Mouse (Mus musculus) inflammation-experienced regulatory T-cells, adult 16 weeks (primary cell): ENCODE data around the gene Olfr95. TPM values are rescaled to one million over a fixed set of nuclear protein-coding genes. Genes with fewer than 3 reads are reported as not detected.

Source experiments
- polyA plus RNA-seq: library from polyadenylated mRNA; unstranded; fragments of 100-300 nt; shearing (Covaris generic); gene quantifications from one replicate; pipeline ENCODE4 v1.2.1, GENCODE M21; 2017

Gene Olfr95
- not detected for polyA plus RNA-seq

GRCm38 (mm10) chr17:37213018-37213417, at the start of gene Olfr95:
Olfr95 (minus strand) TSS chr17:37213118.

GRCm38 (mm10) chr17:37237230-37237629, 24.3 kb upstream of the Olfr95 start, which contains the start of gene Olfr97:
Olfr97 (minus strand) TSS chr17:37237330.

GRCm38 (mm10) chr17:37219846-37220245, 6.9 kb upstream of the Olfr95 start, which contains the start of gene Olfr96:
Olfr96 (plus strand) TSS chr17:37220146.

DNA sequence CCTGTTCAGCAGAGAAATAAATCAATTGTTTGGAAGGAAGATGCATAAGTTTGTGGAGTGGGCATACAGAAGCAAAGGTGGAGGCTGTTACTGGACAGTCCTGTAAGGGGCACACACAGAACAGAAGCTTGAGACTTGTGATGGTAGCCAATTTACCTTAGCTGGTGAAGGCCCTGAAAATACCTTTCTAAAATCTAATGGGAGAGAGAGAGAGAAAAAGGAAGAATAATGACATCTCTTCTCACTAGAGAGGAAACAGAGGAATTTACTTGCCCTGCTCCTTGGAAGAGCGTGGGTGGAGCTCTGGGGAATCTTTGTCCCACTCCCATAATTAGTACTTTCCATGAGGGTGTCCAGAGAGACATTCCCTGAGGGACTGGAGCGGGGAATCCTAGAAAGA, 12.0 kb downstream of the Olfr95 start, which contains the start of gene Olfr94:
Olfr94 (minus strand) TSS at position 101 of the 400 bp plus-strand sequence.

GRCm38 (mm10) chr17:37193656-37194055, 19.3 kb downstream of the Olfr95 start, which contains the start of gene Ubd:
Ubd (plus strand) TSS chr17:37193892.

GRCm38 (mm10) chr17:37161394-37161793, 51.5 kb downstream of the Olfr95 start, which contains the start of gene Olfr93:
Olfr93 (minus strand) TSS chr17:37161494.

Other genes starting within 250 kb of the Olfr95 start
- not detected for gene 2410137M14Rik, start 231.9 kb downstream of the Olfr95 start, polyA plus RNA-seq
- 0.54 TPM for gene H2-M5, start 223.6 kb downstream of the Olfr95 start, polyA plus RNA-seq
- not detected for gene Zfp57, start 212.0 kb downstream of the Olfr95 start, polyA plus RNA-seq
- not detected for gene Mog, start 189.7 kb downstream of the Olfr95 start, polyA plus RNA-seq
- 10.6 TPM for gene Gabbr1, start 167.2 kb downstream of the Olfr95 start, polyA plus RNA-seq
- gene Olfr90, start 124.6 kb downstream of the Olfr95 start, polyA plus RNA-seq: not detected
- not detected for gene Olfr91, start 114.8 kb downstream of the Olfr95 start, polyA plus RNA-seq
- not detected for gene Olfr92, start 93.0 kb downstream of the Olfr95 start, polyA plus RNA-seq
- not detected for gene Olfr93, start 51.6 kb downstream of the Olfr95 start, polyA plus RNA-seq
- 0.95 TPM for gene Ubd, start 19.2 kb downstream of the Olfr95 start, polyA plus RNA-seq
- gene Olfr94, start 12.1 kb downstream of the Olfr95 start, polyA plus RNA-seq: not detected
- not detected for gene Olfr96, start 7.0 kb upstream of the Olfr95 start, polyA plus RNA-seq
- gene Olfr97, start 24.2 kb upstream of the Olfr95 start, polyA plus RNA-seq: not detected
- gene Olfr98, start 50.6 kb upstream of the Olfr95 start, polyA plus RNA-seq: not detected
- gene H2-M3, start 57.1 kb upstream of the Olfr95 start, polyA plus RNA-seq: 143 TPM
- gene Olfr99, start 70.3 kb upstream of the Olfr95 start, polyA plus RNA-seq: 4.3 TPM
- not detected for gene Olfr101, start 91.2 kb upstream of the Olfr95 start, polyA plus RNA-seq
- not detected for gene Olfr102, start 103.9 kb upstream of the Olfr95 start, polyA plus RNA-seq
- gene Olfr103, start 126.6 kb upstream of the Olfr95 start, polyA plus RNA-seq: not detected
- gene Olfr104-ps, start 146.5 kb upstream of the Olfr95 start, polyA plus RNA-seq: not detected
- gene Olfr105-ps, start 165.9 kb upstream of the Olfr95 start, polyA plus RNA-seq: not detected
- not detected for gene Olfr106-ps, start 177.3 kb upstream of the Olfr95 start, polyA plus RNA-seq
- gene Olfr107, start 186.1 kb upstream of the Olfr95 start, polyA plus RNA-seq: 0.09 TPM
- not detected for gene Olfr108, start 232.4 kb upstream of the Olfr95 start, polyA plus RNA-seq
- gene Olfr109, start 245.8 kb upstream of the Olfr95 start, polyA plus RNA-seq: not detected